Mouse (Mus musculus) hindbrain, embryonic 13.5 days (tissue): ENCODE measurements around the gene Zfp37. TPM values are rescaled to one million over a fixed set of nuclear protein-coding genes. Genes with fewer than 3 reads are reported as not detected.

Source experiments
- ATAC-seq: fragments of 200-750 bp; cut with Nextera tagmentation; 2 replicates; pipeline ENCODE4 v1.8.0; 2017; ENCODE audit warnings: moderate TSS enrichment; ENCODE audit not compliant: low FRiP score
- H3K27ac ChIP-seq: fragments of 300-500 bp; sonication (generic); 2 replicates; pipeline ENCODE4 v1.5.1; 2015; ENCODE audit warnings: inconsistent platforms, mild to moderate bottlenecking, moderate library complexity
- H3K27me3 ChIP-seq: fragments of 300-500 bp; sonication (generic); 2 replicates; pipeline ENCODE4 v1.6.1; 2015; ENCODE audit warnings: mild to moderate bottlenecking, inconsistent platforms
- H3K36me3 ChIP-seq: fragments of 300-500 bp; sonication (generic); 2 replicates; pipeline ENCODE4 v1.6.1; 2015; ENCODE audit warnings: mild to moderate bottlenecking, inconsistent platforms
- H3K4me1 ChIP-seq: fragments of 300-500 bp; sonication (generic); replicated peaks from 2 replicates; pipeline ENCODE4 v1.6.1; 2015; ENCODE audit warnings: inconsistent platforms
- H3K4me2 ChIP-seq: fragments of 300-500 bp; sonication (generic); 2 replicates; pipeline ENCODE4 v1.6.1; 2015; ENCODE audit warnings: inconsistent platforms, mild to moderate bottlenecking, moderate library complexity
- H3K4me3 ChIP-seq: fragments of 300-500 bp; sonication (generic); 2 replicates; pipeline ENCODE4 v1.5.1; 2015; ENCODE audit warnings: mild to moderate bottlenecking, inconsistent platforms
- H3K9ac ChIP-seq: fragments of 300-500 bp; sonication (generic); 2 replicates; pipeline ENCODE4 v1.6.1; 2015; ENCODE audit warnings: mild to moderate bottlenecking, inconsistent platforms
- H3K9me3 ChIP-seq: fragments of 300-500 bp; sonication (generic); 2 replicates; pipeline ENCODE4 v1.6.1; 2016; ENCODE audit warnings: inconsistent platforms
- WGBS: fragments of 180-500 bp; shearing (Covaris S2); methylation state at CpG from one replicate; pipeline ENCODE4 v1.1.7; 2015; 5-methylcytosine and 5-hydroxymethylcytosine counted together
- polyA plus RNA-seq: library from polyadenylated mRNA; unstranded; fragments of >200 nt; fragmentation: Nextera tagmentation; extraction: Ambion mirVana; gene quantifications from 2 replicates; pipeline ENCODE4 v1.2.1, GENCODE M21; 2015

Zfp37 gene
- polyA plus RNA-seq, 1 experiment from 2014 or later = 25.3 TPM

DNA sequence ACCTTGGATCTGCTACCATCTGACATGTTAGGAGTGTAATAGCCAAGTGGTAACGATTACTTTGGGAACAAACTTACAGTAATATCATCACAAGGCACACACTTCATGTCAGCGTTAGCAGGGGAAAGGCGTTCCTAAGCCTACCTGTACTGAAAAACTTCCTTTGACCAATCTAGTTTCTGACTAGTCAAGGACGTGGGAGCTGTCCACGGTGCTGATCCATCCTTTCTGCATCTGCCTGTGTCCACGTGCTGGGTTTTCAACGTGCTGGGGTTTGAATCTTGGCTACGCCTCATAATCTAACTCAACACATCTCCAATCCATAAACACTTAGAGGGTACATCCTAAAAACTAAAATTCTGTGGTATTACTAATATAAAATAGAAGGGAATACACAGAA, 26.1 kb upstream of the Zfp37 start:
- no peak for ATAC-seq
- WGBS = 34% methylated on average over 8 of the region's 8 CpGs
- no peak overlapping the region for H3K4me3 ChIP-seq

DNA sequence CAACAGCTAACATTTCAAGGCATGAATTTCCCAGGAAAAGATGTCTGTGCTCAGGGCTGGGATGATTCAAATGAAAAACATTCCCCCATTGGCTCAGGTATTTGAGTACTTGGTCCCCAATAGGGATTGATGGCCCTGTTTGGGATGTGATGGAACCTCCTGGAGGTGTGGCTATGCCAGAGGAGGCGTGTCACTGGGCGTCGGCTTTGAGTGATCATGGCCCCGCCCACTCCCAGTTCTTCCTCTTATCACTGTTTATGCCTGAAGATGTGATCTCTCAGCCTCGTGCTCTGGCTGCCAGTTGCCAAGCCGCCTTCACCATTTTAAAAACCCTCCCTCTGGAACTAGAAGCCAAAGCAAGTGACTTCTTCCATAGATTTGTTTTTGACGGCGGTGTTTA, 23.7 kb upstream of the Zfp37 start:
- WGBS = 76% methylated on average over 8 of the region's 8 CpGs

More for the DNA sequence above, 26.1 kb upstream of the Zfp37 start:
- no peak overlapping the region for H3K9ac ChIP-seq
- H3K9me3 ChIP-seq = no peaks in the 10 kb centered on the region
- no peak overlapping the region for H3K27ac ChIP-seq
- no peak overlapping the region for H3K4me2 ChIP-seq
- H3K36me3 ChIP-seq = no peaks in the 10 kb centered on the region
- H3K4me1 ChIP-seq = no peaks in the 10 kb centered on the region
- no peaks in the 10 kb centered on the region for H3K27me3 ChIP-seq

DNA sequence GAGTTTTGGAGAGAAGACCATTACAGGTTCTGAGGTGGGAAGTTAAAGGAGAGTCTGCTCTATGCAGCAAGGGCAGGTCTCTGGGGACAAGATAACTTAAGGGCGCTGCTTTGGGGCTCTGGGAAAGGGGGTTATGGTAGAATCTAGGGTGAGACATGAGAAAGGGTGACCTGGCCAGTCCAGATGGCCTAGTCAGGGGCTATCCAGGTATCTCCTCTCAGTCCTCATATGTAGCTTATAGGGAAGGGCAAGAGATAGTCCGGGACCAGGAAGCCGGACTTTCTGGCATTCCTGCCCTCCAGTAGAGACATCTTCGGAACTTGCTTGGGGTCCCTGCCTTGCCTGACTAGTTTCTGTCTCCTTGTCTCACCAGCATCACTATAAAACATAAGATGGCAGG, 20.9 kb upstream of the Zfp37 start:
- H3K27ac ChIP-seq = no peak overlapping the region
- H3K4me1 ChIP-seq = no peaks in the 10 kb centered on the region
- WGBS = 91% methylated on average over 4 of the region's 4 CpGs
- no peaks in the 10 kb centered on the region for H3K36me3 ChIP-seq
- no peak for ATAC-seq
- H3K4me2 ChIP-seq = no peak overlapping the region
- no peak overlapping the region for H3K9ac ChIP-seq
- no peaks in the 10 kb centered on the region for H3K9me3 ChIP-seq
- H3K27me3 ChIP-seq = no peaks in the 10 kb centered on the region
- H3K4me3 ChIP-seq = no peak overlapping the region

More for the DNA sequence above, 23.7 kb upstream of the Zfp37 start:
- H3K9me3 ChIP-seq = no peaks in the 10 kb centered on the region
- H3K9ac ChIP-seq = no peak overlapping the region
- H3K27ac ChIP-seq = no peak overlapping the region
- ATAC-seq = no peak
- no peak overlapping the region for H3K4me2 ChIP-seq
- no peaks in the 10 kb centered on the region for H3K4me1 ChIP-seq
- no peaks in the 10 kb centered on the region for H3K27me3 ChIP-seq
- no peak overlapping the region for H3K4me3 ChIP-seq
- no peaks in the 10 kb centered on the region for H3K36me3 ChIP-seq

DNA sequence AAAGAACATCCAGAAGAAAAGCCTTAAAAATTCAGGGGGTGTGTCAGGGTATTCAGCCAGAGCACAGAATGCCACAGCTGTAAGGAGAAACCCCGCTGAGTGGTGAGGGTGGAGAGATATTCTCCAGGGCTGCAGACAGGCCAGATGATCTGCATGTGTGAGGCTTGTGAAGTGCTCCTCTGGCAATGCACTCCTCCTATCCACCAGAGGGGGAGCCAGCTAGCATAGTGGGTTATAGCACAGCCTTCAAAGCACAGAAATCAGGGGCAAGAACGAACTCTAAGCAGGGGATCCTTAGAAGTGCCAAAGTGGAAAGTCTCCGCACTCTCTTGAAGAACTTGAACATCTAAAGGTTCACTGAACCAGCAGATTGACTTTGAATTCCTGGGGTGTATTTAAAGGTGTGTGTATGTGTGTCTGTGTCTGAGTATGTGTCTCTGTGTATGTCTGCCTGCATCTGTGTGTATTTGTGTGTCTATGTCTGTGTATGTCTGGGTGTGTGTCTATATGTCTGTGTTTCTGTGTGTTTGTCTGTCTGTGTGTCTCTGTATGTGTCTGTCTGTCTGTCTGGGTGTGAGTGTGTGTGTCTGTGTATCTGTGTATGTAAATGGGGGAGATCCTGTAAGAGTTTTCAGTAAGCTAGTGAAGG, 20.2 kb upstream of the Zfp37 start:
- Histone ChIP-seq H3K9me3 (no peaks in the 10 kb centered on the region), H3K36me3 (no peaks in the 10 kb centered on the region), H3K4me2 (no peak overlapping the region), H3K27me3 (no peaks in the 10 kb centered on the region), H3K27ac (no peak overlapping the region), H3K4me1 (no peaks in the 10 kb centered on the region), H3K9ac (no peak overlapping the region), H3K4me3 (no peak overlapping the region)
- 34% methylated on average over 3 of the region's 3 CpGs for WGBS
- no peak for ATAC-seq

- ATAC-seq = no peak
- H3K9ac ChIP-seq = no peak overlapping the region
- no peak overlapping the region for H3K4me2 ChIP-seq
- no peak overlapping the region for H3K4me3 ChIP-seq
- H3K36me3 ChIP-seq = no peaks in the 10 kb centered on the region
- 57% methylated on average over 4 of the region's 4 CpGs for WGBS
- H3K27ac ChIP-seq = no peak overlapping the region
- no peaks in the 10 kb centered on the region for H3K9me3 ChIP-seq
- no peaks in the 10 kb centered on the region for H3K27me3 ChIP-seq
- H3K4me1 ChIP-seq = no peaks in the 10 kb centered on the region
These were observed 17.5 kb upstream of the Zfp37 start for GRCm38 (mm10) chr4:62248328-62248727.

- 63% methylated on average over 6 of the region's 6 CpGs for WGBS
- Histone ChIP-seq H3K4me1 (no peaks in the 10 kb centered on the region), H3K27ac (no peak overlapping the region), H3K36me3 (no peaks in the 10 kb centered on the region), H3K4me3 (no peak overlapping the region), H3K9ac (no peak overlapping the region), H3K27me3 (no peaks in the 10 kb centered on the region), H3K9me3 (no peaks in the 10 kb centered on the region), H3K4me2 (no peak overlapping the region)
- no peak for ATAC-seq
These were observed 9.7 kb upstream of the Zfp37 start for GRCm38 (mm10) chr4:62240586-62240985.

GRCm38 (mm10) chr4:62230153-62230552, 694 bp downstream of the Zfp37 start:
- WGBS = 88% methylated on average over 1 of the region's 1 CpGs
- H3K9ac ChIP-seq = no peak overlapping the region

DNA sequence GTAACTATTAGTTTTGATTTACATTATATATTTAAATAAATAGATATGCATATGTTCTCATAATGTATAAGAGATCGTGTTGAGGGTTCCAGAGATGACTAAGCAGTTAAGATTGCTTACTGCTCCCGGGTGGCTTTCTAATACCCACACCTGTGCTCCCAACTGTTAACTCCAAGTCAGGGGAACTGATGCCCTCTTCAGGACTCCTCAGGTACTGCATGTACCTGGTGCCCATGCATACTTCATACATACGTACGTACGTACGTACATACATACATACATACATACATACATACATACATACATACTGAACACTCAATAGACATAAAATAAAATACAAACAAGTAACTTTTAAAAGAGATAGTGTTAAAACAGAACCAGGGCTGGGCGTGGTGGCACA, 1.4 kb downstream of the Zfp37 start:
- Histone ChIP-seq H3K4me2 (no peak overlapping the region), H3K9me3 (no peaks in the 10 kb centered on the region), H3K4me3 (no peak overlapping the region), H3K27ac (no peak overlapping the region), H3K4me1 (no peaks in the 10 kb centered on the region), H3K27me3 (no peaks in the 10 kb centered on the region), H3K9ac (no peak overlapping the region), H3K36me3 (no peaks in the 10 kb centered on the region)
- no peak for ATAC-seq
- WGBS = 90% methylated on average over 7 of the region's 7 CpGs

More at GRCm38 (mm10) chr4:62230153-62230552, 694 bp downstream of the Zfp37 start:
- H3K4me2 ChIP-seq = no peak overlapping the region
- H3K36me3 ChIP-seq = no peaks in the 10 kb centered on the region
- no peak overlapping the region for H3K4me3 ChIP-seq
- no peak overlapping the region for H3K27ac ChIP-seq
- no peak for ATAC-seq
- H3K4me1 ChIP-seq = no peaks in the 10 kb centered on the region
- H3K27me3 ChIP-seq = no peaks in the 10 kb centered on the region
- no peaks in the 10 kb centered on the region for H3K9me3 ChIP-seq

GRCm38 (mm10) chr4:62228391-62228790, 2.5 kb downstream of the Zfp37 start:
- no peak overlapping the region for H3K4me3 ChIP-seq
- no peaks in the 10 kb centered on the region for H3K4me1 ChIP-seq
- no peak overlapping the region for H3K4me2 ChIP-seq
- no peaks in the 10 kb centered on the region for H3K36me3 ChIP-seq
- no peak for ATAC-seq
- 46% methylated on average over 10 of the region's 10 CpGs for WGBS
- H3K9me3 ChIP-seq = no peaks in the 10 kb centered on the region
- no peak overlapping the region for H3K9ac ChIP-seq
- no peak overlapping the region for H3K27ac ChIP-seq
- no peaks in the 10 kb centered on the region for H3K27me3 ChIP-seq

DNA sequence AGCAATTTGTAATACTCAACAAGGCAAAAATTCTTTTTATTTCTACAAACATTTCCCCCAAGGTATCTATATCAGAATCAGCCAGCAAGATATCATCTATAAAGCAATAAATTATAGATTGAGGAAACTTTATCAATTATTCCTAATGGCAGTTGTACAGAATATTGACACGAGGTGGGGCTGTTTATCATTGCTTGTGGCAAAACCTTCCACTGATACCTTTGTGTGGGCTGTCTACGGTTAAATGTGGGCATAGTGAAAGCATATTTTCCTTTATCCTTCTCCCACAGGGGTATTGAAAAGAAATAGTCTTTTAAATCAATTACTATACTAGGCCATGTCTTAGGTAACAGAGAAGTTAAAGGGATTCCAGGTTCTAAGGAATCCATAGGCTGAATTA, 17.4 kb downstream of the Zfp37 start:
- no peak for ATAC-seq

DNA sequence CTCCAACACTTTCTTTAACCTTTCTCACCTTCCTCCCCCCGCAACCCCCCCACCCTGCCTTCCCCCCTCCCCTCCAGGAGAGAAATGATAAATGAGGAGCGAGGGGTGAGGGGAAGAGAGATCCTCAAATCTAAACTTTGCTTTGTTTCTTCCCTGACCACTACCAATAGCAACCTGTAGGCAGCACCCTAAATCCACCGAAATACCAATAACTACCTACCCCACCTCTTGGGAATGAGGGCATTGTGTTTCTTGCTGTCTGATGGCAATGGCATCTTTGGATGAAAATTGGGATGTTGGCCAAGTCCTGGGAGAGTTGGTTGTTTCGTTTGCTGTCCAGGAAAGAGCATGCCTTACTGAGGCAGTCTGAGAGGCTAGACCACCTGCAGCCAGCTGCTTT, 20.8 kb downstream of the Zfp37 start:
- Histone ChIP-seq H3K9ac (no peak overlapping the region), H3K27me3 (0 out of 2 replicates have a peak, but pooled peaks cover 3% of the 10 kb centered on the region), H3K4me3 (no peak overlapping the region), H3K4me2 (no peak overlapping the region), H3K4me1 (peaks cover 15% of the 10 kb centered on the region), H3K27ac (no peak overlapping the region), H3K36me3 (peaks cover 7% of the 10 kb centered on the region), H3K9me3 (no peaks in the 10 kb centered on the region)
- WGBS = 40% methylated on average over 4 of the region's 4 CpGs
- no peak for ATAC-seq

More for the DNA sequence above, 17.4 kb downstream of the Zfp37 start:
- no peaks in the 10 kb centered on the region for H3K36me3 ChIP-seq
- 83% methylated on average over 2 of the region's 2 CpGs for WGBS
- H3K4me1 ChIP-seq = peaks cover 9% of the 10 kb centered on the region
- H3K9ac ChIP-seq = no peak overlapping the region
- 0 out of 2 replicates have a peak, but pooled peaks cover 3% of the 10 kb centered on the region for H3K27me3 ChIP-seq
- H3K9me3 ChIP-seq = no peaks in the 10 kb centered on the region
- H3K4me2 ChIP-seq = no peak overlapping the region
- H3K4me3 ChIP-seq = no peak overlapping the region
- no peak overlapping the region for H3K27ac ChIP-seq

- H3K4me1 ChIP-seq = peaks cover 15% of the 10 kb centered on the region
- H3K4me2 ChIP-seq = peak overlapping the region; percentile 61
- peak overlapping the region; percentile 81 for H3K9ac ChIP-seq
- peaks cover 17% of the 10 kb centered on the region for H3K36me3 ChIP-seq
- H3K27ac ChIP-seq = peak overlapping the region; percentile 93
- WGBS = 5% methylated on average over 19 of the region's 19 CpGs
- 0 out of 2 replicates have a peak, but pooled peaks cover 3% of the 10 kb centered on the region for H3K27me3 ChIP-seq
- H3K4me3 ChIP-seq = peak overlapping the region; percentile 53
- H3K9me3 ChIP-seq = no peaks in the 10 kb centered on the region
- peak; percentile 57 for ATAC-seq
These were observed 22.0 kb downstream of the Zfp37 start for GRCm38 (mm10) chr4:62208696-62209380.
